Mouse (Mus musculus): ENCODE data around the gene Ptpn5.

GRCm38 (mm10) chr7:47158451-47158850 is 25.0 kb upstream of the Ptpn5 start:
- TF ChIP-seq POLR2A (IDR thresholded peaks at IDR 0.05; ENCODE audit: control insufficient read depth, extremely low read depth, insufficient read depth, low read length, poor library complexity): no peak
- TF ChIP-seq CTCF (IDR thresholded peaks at IDR 0.05; ENCODE audit: borderline replicate concordance, control insufficient read depth, extremely low read depth, insufficient read depth, low read length, poor library complexity): no peak
